Mouse (Mus musculus) spleen, postnatal 10 days (tissue): ENCODE measurements at regions not wholly inside any gene's neighbourhood (a gene's known extent, or its start where the extent isn't known, plus 50 kb on each side); places are given as distances from the start of the nearest gene placed in this dataset.

ENCODE experiments used
- DNase-seq, 2 experiments: peaks; one replicate each; pipeline ENCODE4 v3.0.0; 2021 to 2022; ENCODE audit warnings: low spot score in 2 of 2

DNA sequence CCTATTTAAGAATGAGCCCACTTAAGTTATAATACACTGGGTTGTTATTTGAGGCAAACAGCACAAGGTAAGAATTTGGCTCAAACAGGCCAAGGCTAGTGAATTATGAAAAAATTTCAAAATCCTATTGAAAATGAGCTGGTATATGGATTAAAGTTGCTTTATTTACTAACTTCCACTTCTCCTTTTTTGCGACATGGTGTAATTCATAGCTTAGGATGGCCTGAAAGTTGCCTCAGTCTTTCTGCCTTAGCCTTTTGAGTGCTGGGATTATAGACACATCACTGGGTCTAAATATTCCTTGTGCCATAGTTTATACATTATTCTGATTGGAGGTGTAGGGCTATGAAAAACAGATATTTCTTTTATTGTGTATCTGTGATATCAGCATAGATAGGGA, 81.9 kb downstream of the Edem1 start:
- no peak for DNase-seq

DNA sequence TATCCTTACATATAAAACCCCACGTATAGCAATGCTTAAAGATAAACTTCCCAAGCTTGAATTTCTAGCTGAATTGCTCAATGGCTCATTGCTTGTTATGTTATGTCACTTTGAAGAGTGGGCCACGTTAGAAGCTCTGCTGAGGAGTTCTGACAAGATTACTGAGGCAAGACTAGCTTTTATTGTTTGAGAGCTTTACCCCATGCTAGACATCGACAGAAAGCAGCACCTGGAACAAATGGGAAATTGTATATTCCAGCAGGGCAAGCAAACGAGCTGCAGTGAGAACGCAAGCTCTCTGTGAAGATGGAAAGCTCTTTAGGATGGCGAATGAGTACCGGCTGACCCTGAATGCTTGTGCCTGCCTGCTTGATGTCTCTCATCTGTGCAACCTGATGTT, 84.1 kb downstream of the Edem1 start:
- no peak for DNase-seq

DNA sequence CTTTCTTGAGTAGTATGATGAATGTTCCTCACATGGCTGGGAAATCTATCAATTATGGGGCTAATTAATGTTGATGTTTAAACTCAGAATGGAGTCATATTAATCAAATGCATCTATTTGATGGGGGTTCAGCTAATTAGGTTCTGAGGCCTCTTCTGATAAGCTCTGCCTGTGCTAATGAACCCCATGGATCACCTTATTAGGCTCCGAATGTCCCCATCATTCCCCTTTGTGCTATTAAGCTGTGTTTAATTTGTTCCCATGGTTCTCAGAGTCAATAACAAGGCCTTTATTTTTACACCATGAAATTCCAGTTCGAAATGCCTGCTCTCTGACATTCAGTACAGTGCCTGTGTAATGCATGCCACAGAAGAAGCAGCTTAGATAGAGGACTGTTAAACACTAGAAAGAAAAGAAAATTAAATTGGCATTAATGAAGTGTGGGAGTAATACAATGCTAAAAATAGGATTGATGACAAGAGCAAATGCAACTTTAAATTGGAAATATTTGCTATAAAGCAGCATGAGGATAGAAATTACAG, 91.0 kb downstream of the Edem1 start:
- DNase-seq, result no peak

DNA sequence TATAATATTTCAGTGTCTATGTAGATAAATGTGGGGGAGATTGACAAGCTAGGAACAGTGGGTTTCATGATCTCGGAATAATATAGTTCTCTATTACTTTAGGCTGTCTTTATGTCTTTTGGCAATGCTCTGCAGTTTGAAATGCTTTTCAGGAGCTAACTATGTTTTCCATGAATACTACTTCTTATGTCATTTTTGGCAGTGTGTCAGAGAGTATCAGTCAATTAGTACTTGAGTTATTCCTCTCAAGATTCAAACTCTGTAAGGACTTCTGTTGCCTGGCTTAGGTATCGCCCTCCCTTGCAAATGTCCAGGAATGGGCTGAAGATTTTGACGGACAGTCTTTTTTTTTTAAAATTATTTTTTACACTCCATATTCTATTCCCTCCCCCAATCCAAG, 92.7 kb downstream of the Edem1 start:
- no peak for DNase-seq

DNA sequence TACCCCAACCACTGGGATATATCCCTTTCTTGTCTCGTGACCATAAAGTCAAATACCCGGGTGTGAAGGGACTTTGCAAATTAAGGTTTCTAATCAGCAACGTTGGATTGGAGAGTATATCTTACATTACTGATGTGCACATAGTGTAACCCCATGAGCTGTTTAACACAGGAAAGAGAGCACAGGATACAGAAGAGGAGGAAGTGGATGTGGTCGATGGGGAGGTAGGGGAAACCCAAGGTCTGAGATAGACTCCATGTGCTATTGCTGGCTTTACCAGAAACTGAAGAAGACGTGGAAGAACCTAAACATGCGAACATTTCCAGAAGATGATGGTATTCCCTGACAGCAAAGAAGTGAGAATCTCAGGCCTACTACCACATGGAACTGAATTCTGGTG, 94.1 kb downstream of the Edem1 start:
- DNase-seq, result no peak

DNA sequence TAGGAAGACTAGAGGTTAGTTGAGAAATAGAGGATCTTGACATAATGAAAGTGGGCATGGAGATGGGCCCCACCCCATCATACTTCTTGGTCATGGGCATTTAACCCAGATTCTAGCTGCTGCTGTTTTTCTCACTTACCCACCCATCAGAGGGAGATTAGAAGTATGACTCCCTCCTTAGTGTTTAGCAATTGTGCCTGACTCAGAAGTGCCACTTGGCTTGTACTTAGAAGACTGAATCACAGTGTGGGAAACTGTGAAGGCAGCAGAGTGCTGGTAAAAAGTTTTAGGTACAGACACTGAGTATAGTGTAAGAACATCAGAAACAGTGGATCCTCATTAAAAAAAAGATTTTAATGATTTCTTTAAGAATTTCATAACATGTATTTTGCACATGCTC, 100.5 kb downstream of the Edem1 start:
- DNase-seq, result no peak

DNA sequence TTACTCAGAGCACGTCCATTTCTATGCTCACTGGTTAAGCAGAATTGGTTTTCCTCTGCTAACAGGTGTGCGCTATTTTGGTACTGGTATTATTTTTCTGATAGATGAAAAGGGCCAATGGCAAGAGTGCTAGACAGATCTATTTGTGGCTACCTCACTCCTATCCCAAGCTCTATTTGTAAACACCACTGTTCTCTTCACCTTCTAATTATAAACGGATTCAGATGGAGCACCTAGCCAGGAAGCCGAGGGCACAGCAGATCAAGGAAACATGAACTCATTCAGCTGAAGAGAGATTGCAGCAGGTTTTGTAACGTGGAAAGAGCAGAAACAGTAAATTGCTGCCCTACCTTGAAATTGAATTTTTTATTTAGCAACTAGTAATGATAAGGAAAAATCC, 110.2 kb downstream of the Edem1 start:
- no peak for DNase-seq

DNA sequence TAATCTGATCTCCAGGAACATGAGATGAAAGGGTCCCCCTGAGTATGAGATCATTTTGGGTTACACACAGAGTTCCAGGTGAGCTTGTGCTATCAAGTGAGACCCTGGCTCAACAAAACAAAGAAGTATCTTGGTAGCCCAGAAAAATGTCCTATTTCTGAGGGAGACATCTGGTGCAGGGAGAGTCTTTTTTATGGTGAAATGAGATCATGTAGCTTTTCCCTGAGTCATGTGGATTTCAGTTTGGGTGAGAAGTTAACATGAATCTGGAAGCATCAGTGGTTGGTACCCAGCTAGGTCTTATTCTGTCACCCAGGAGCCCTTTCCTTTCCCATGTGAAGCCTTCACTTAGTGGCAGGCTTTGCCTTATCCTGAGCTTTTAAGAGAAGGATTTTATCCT, 113.8 kb downstream of the Edem1 start:
- DNase-seq, result no peak

DNA sequence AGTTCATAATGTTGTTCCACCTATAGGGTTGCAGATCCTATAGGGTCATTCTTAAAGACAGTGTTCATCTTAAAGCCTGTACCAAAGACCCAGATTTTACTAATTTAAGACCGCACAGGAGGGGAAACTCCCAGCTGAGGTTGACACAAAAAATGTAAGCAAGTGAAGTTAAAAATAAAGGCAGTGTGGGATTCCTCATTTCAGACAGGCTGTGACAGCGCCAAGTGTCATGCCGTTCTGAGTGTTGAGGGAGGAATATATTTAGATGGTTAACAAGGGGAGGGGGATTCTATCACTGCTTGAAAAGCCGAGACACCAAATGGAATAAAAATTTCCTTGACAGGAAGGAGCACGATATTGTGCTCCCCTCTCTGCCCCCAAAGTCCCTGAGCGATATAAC, 123.9 kb downstream of the Edem1 start:
- no peak for DNase-seq

DNA sequence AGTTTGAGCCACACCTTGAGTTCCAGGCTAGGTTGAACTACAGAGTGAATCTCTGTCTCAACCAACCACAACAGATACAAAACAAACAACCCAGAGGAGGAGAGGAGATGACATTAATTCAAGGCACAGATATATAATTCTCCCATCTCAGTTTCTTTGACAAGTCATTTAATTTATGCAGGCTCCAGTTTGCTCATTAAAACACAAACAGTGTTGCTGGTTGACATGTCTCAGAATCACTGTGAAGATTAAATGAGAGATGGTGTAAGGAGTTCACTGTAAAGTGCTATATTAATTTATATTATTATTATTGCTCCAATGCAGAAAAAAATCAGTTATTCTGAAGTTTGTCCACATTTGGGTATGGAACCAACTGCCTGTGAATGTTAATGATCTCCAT, 134.4 kb downstream of the Edem1 start:
- DNase-seq, result no peak

DNA sequence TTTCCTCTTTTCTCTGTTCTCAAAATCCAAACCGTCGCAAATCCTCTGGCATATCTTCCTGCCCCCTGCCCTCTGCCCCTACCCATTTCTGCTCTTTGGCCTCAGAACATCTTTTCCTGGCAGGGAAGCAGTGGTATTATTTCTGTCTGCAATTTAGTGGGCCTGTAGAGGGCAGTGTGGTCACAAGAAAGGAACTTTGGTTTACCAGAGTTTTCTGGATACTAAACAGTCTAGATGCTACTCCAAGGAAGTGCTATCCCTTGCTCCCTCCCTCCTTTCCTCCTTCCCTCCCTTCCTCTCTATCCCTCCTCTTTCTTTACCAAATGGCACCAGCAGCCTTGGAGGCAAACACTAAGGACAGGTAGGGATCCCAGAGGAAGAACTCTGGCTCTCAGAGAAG, 134.9 kb downstream of the Edem1 start:
- DNase-seq, result peak in 1 of 2 experiments; percentile 28

DNA sequence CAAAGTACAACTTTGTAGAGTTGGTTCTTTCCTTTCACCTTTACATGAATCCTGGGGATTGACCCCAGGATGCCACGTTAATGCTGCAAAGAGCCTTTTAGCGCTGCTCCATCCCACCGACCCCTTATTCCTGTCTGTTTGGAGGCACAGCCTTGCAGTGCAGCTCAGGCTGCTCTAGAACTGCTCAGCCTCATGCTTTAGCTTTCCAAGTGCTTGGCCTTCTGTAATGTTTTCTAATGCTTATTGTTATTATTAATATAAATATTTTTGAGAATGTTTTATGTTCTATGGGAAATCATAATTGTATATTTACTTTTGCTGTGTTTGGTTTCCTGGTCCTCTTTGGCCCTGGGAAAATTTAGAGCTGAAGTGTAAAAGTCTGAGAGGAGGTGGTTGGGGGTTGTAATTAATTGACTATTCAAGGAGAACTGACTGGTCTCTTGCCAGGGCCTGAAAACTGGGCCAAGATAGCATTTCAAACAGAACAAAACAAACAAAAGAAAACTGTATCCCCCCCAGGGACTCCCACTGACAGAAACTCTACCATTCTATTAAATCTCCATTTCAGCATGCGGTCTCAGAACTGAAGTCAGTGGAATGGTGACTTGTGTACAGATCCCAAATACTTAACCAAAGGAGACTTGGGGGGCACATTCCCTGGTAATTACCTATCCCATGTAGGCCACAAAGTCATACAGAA, 141.2 kb downstream of the Edem1 start:
- no peak for DNase-seq

DNA sequence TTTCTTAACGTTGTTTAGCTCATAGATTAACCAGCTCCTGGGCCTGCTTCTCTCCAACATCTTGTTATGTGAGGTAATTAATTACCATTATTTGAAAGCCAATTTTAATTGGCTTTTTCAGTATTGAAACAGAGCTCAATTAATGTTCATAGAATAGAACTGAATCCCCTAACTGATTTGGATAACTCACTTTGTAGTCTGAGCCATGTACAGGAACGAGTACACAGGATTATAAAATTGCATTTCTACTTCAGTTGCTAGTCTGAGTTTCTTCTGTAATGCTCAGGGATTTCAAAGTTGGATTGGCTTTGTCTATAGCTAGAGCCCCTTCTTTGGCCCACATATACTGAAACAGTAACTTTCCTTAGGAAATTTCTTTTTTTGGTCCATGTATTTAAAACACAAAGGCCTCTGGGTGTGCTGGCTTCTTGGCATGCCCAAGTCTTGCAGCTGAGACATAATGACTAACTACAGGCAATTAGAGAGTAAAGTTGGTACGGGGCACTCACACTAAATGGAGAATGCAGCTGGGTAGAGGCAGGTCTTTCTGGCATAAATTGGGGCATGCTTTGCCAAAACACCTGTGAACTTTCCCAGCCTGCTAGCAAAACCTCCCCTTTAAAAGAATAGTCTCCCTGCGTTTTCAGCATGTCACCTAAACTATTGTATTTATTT, 143.1 kb downstream of the Edem1 start:
- no peak for DNase-seq

DNA sequence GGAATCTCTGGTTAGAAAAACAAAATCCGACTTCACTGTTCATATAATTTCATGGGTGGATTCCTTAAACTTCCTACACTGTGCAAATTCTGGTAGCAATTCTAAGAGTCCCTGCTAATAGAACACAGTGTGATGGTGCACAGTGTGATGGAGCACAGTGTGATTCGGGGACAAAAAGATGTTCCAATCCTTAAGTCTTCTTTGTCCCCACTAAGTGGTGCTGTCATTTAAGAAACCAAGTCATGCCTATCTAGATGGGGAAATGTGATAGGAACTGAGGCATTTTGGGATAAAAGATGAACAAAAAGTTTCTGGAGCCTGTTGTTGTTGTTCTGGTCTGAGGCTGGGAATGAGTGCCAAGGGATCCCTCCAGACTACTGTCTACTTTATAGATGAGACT, 145.3 kb downstream of the Edem1 start:
- no peak for DNase-seq

DNA sequence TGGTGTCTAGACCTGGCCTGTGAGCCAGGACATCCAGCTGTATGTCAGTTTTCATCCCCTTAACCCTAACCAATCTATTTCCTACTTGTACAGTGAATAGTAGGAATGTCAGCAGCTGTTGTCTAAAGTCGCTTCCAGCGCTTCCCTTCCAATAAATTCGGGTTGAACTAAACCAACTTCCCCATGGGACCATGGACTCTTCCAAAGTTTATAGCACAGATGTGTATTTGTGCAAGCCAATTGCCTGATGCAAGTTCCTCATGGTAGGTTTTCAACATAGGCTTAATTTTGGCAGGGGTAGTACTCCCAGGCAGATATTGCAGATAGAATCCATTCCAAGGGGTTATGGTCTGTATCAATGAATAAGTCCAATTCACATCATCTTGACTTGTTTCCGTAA, 161.1 kb downstream of the Edem1 start:
- DNase-seq, result no peak

DNA sequence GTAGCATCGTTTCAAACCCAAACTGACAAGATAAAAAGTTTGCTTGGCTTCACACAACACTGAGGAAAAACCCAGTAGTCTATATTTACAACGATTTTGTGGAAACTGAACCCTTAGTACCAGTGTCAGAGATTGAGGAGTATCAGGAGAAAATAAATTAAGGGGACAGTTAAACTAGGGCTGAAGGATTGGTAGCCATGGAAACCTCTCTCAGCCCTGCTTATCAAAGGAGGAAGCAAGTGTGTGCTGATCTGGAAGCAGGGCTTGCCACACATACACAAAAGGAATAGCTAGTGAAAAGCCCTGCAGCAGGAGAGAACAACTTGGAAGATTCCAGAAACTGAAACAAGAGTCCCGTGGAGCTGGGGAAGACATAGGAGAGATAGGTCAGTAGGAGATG, 165.3 kb downstream of the Edem1 start:
- DNase-seq, result no peak

DNA sequence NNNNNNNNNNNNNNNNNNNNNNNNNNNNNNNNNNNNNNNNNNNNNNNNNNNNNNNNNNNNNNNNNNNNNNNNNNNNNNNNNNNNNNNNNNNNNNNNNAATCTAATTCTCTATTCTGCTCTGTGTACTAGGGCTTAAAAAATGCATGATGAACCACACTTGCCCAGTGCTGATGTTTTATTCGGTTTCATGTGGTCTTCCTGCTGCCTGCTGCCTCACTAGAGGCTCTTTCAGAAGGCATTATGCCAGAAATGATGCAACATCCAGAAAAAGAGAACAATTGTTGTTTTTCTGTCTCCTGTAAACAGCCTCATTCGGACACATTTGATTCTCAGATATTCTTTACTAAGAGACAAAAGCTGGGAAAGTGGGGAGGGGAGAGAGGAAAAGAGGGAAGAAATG, 176.0 kb downstream of the Edem1 start:
- no peak for DNase-seq

DNA sequence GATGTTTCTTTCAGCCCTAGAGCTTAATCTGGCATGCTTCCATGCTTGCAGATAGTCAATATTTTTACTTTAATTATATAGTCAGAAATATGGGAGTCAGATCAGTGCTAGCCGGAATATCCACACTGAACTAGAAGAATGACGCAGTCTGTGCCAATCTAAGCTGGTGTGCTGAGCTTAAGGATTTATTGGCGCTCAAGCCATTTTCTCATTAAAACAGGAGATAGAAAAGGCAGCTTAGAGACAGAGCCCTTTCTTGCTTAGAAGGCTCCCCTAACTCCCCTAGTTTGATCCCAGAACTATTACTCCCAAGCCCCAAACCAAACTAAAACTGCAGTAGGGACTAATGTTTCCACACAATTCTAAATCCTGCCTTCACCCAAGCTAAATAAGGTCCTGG, 180.9 kb downstream of the Edem1 start:
- DNase-seq, result no peak

DNA sequence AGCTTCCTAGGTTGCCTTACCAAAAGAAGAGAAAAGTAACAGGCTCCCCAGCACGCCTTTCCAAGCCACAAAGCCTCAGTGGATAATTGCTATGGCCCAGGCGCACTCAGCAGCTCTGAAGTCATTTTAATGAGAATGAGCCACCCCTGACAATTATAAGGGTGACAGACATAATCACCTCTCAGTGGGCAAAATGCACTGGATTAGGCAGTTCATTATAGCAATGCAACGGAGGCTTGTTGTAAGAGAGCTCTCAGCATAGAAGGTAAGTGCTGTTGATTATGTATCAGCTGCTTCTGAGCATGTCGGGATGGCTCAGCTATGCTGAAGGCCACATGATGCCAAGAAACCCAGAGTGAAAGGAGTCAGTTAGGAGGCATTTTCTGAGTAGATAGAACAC, 181.4 kb downstream of the Edem1 start:
- no peak for DNase-seq

DNA sequence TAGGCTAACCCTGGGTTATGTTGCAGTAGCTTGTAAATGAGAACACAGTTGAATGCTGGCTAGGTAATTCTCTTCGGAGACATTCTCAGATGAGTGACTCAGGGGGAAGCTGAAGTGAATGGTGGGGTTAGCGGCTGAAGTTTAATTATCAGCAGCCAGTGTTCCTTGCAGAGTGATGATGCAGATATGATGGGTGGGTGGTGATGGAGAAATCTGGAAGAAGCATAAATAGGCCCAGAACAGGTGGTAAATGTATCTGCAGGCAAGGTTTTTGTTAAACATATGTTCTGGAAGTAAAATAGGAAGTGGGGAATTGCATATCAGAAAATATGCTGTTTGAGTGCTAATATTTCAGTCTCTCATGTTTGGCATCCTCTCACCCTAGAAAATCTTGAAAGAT, 191.3 kb downstream of the Edem1 start:
- DNase-seq, result no peak
